Mouse (Mus musculus) embryonic facial prominence, embryonic 15.5 days (tissue): Measurements from ENCODE around the gene Rpa3. TPM values are rescaled to one million over a fixed set of nuclear protein-coding genes. Genes with fewer than 3 reads are reported as not detected.
A peak's percentile ranks its signal among the peaks of the same experiment; 100 is the strongest.

Source experiments
- ATAC-seq: fragments of 200-750 bp; cut with Nextera tagmentation; 2 replicates; pipeline ENCODE4 v1.8.0; 2017; ENCODE audit warnings: low read depth, moderate TSS enrichment; ENCODE audit not compliant: insufficient number of reproducible peaks, low FRiP score, low TSS enrichment
- H3K27ac ChIP-seq: fragments of 300-500 bp; sonication (generic); replicated peaks from 2 replicates; pipeline ENCODE4 v1.5.1; 2015; ENCODE audit warnings: mild to moderate bottlenecking, inconsistent platforms
- H3K27me3 ChIP-seq: fragments of 300-500 bp; sonication (generic); 2 replicates; pipeline ENCODE4 v1.6.1; 2015; ENCODE audit warnings: inconsistent platforms
- H3K36me3 ChIP-seq: fragments of 300-500 bp; sonication (generic); 2 replicates; pipeline ENCODE4 v1.6.1; 2015; ENCODE audit warnings: mild to moderate bottlenecking, inconsistent platforms
- H3K4me1 ChIP-seq: fragments of 300-500 bp; sonication (generic); 2 replicates; pipeline ENCODE4 v1.6.1; 2015; ENCODE audit warnings: inconsistent platforms
- H3K4me2 ChIP-seq: fragments of 300-500 bp; sonication (generic); replicated peaks from 2 replicates; pipeline ENCODE4 v1.6.1; 2015; ENCODE audit warnings: mild to moderate bottlenecking, inconsistent platforms
- H3K4me3 ChIP-seq: fragments of 300-500 bp; sonication (generic); replicated peaks from 2 replicates; pipeline ENCODE4 v1.5.1; 2015; ENCODE audit warnings: mild to moderate bottlenecking, inconsistent platforms
- H3K9ac ChIP-seq: fragments of 300-500 bp; sonication (generic); 2 replicates; pipeline ENCODE4 v1.6.1; 2015; ENCODE audit warnings: inconsistent platforms
- H3K9me3 ChIP-seq: fragments of 300-500 bp; sonication (generic); replicated peaks from 2 replicates; pipeline ENCODE4 v1.6.1; 2016; ENCODE audit warnings: inconsistent platforms
- WGBS: fragments of 180-500 bp; shearing (Covaris S2); methylation state at CpG from one replicate; pipeline ENCODE4 v1.1.7; 2015; 5-methylcytosine and 5-hydroxymethylcytosine counted together
- polyA plus RNA-seq: library from polyadenylated mRNA; unstranded; fragments of >200 nt; fragmentation: Nextera tagmentation; extraction: Ambion mirVana; gene quantifications from 2 replicates; pipeline ENCODE4 v1.2.1, GENCODE M21; 2015

Rpa3 gene
- polyA plus RNA-seq, 1 experiment from 2014 or later = 123 TPM

GRCm38 (mm10) chr6:8276431-8276830 is 17.5 kb upstream of the Rpa3 start:
- H3K9ac ChIP-seq = no peak overlapping the region
- H3K27ac ChIP-seq = no peak overlapping the region
- peaks cover 5% of the 10 kb centered on the region; the same call in 1 of the 2 replicates for H3K36me3 ChIP-seq
- no peak overlapping the region for H3K4me2 ChIP-seq
- 73% methylated on average over 4 of the region's 4 CpGs for WGBS
- no peaks in the 10 kb centered on the region for H3K9me3 ChIP-seq
- H3K4me1 ChIP-seq = no peaks in the 10 kb centered on the region
- no peaks in the 10 kb centered on the region for H3K27me3 ChIP-seq
- H3K4me3 ChIP-seq = no peak overlapping the region
- ATAC-seq = no peak

GRCm38 (mm10) chr6:8275098-8275497 is 16.1 kb upstream of the Rpa3 start:
- H3K9ac ChIP-seq = no peak overlapping the region
- no peaks in the 10 kb centered on the region for H3K4me1 ChIP-seq
- WGBS = 6% methylated on average over 1 of the region's 1 CpGs
- no peak overlapping the region for H3K4me3 ChIP-seq
- H3K27ac ChIP-seq = no peak overlapping the region
- peaks cover 5% of the 10 kb centered on the region; the same call in 1 of the 2 replicates for H3K36me3 ChIP-seq
- no peaks in the 10 kb centered on the region for H3K27me3 ChIP-seq
- no peaks in the 10 kb centered on the region for H3K9me3 ChIP-seq
- no peak; the same call in 1 of the 2 replicates for ATAC-seq
- H3K4me2 ChIP-seq = no peak overlapping the region

- H3K4me1 ChIP-seq = no peaks in the 10 kb centered on the region
- H3K27me3 ChIP-seq = no peaks in the 10 kb centered on the region
- H3K36me3 ChIP-seq = peaks cover 5% of the 10 kb centered on the region; the same call in 1 of the 2 replicates
- no peak overlapping the region for H3K27ac ChIP-seq
- no peaks in the 10 kb centered on the region for H3K9me3 ChIP-seq
- no peak overlapping the region for H3K9ac ChIP-seq
- no peak for ATAC-seq
- H3K4me2 ChIP-seq = no peak overlapping the region
- H3K4me3 ChIP-seq = no peak overlapping the region
- WGBS = 30% methylated on average over 6 of the region's 6 CpGs
These were observed 15.5 kb upstream of the Rpa3 start for GRCm38 (mm10) chr6:8274387-8275054.

- Histone ChIP-seq H3K36me3 (peaks cover 5% of the 10 kb centered on the region; the same call in 1 of the 2 replicates), H3K4me3 (no peak overlapping the region), H3K27ac (no peak overlapping the region), H3K4me1 (no peaks in the 10 kb centered on the region), H3K4me2 (no peak overlapping the region), H3K9me3 (no peaks in the 10 kb centered on the region), H3K27me3 (no peaks in the 10 kb centered on the region), H3K9ac (no peak overlapping the region)
- ATAC-seq = no peak
- 82% methylated on average over 3 of the region's 3 CpGs for WGBS
These were observed 12.1 kb upstream of the Rpa3 start for GRCm38 (mm10) chr6:8271047-8271446.

- Histone ChIP-seq H3K4me3 (peak overlapping the region; percentile 65), H3K27me3 (no peaks in the 10 kb centered on the region), H3K36me3 (no peaks in the 10 kb centered on the region), H3K27ac (peak overlapping the region; percentile 86; the same call in 1 of the 2 replicates), H3K9ac (peak overlapping the region; percentile 37), H3K9me3 (no peaks in the 10 kb centered on the region), H3K4me2 (peak overlapping the region; percentile 88), H3K4me1 (peaks cover 13% of the 10 kb centered on the region)
- under 1% methylated on average over 8 of the region's 8 CpGs for WGBS
- no peak for ATAC-seq
These were observed 683 bp upstream of the Rpa3 start for GRCm38 (mm10) chr6:8259667-8260044.

- peak overlapping the region; percentile 63 for H3K9ac ChIP-seq
- no peaks in the 10 kb centered on the region for H3K36me3 ChIP-seq
- H3K4me2 ChIP-seq = peak overlapping the region; percentile 66
- H3K4me1 ChIP-seq = peaks cover 13% of the 10 kb centered on the region
- H3K4me3 ChIP-seq = peak overlapping the region; percentile 65
- H3K27me3 ChIP-seq = no peaks in the 10 kb centered on the region
- 6% methylated on average over 6 of the region's 6 CpGs for WGBS
- no peaks in the 10 kb centered on the region for H3K9me3 ChIP-seq
- ATAC-seq = no peak
- peak overlapping the region; percentile 81; the same call in 1 of the 2 replicates for H3K27ac ChIP-seq
These were observed 657 bp downstream of the Rpa3 start for GRCm38 (mm10) chr6:8258316-8258715.

GRCm38 (mm10) chr6:8228596-8228995 is 30.4 kb downstream of the Rpa3 start:
- Histone ChIP-seq H3K9me3 (no peaks in the 10 kb centered on the region), H3K4me2 (no peak overlapping the region), H3K4me3 (no peak overlapping the region), H3K27ac (no peak overlapping the region), H3K27me3 (no peaks in the 10 kb centered on the region), H3K36me3 (peaks cover 24% of the 10 kb centered on the region), H3K4me1 (no peaks in the 10 kb centered on the region), H3K9ac (no peak overlapping the region)
- ATAC-seq = no peak
- 88% methylated on average over 3 of the region's 3 CpGs for WGBS

GRCm38 (mm10) chr6:8227035-8227434 is 31.9 kb downstream of the Rpa3 start:
- Histone ChIP-seq H3K4me1 (no peaks in the 10 kb centered on the region), H3K4me3 (no peak overlapping the region), H3K27ac (no peak overlapping the region), H3K4me2 (no peak overlapping the region), H3K27me3 (no peaks in the 10 kb centered on the region), H3K9ac (no peak overlapping the region), H3K36me3 (peaks cover 14% of the 10 kb centered on the region), H3K9me3 (no peaks in the 10 kb centered on the region)
- no peak for ATAC-seq
- 80% methylated on average over 3 of the region's 3 CpGs for WGBS

GRCm38 (mm10) chr6:8210661-8211060 is 48.3 kb downstream of the Rpa3 start:
- Histone ChIP-seq H3K27ac (no peak overlapping the region), H3K4me1 (peaks cover 8% of the 10 kb centered on the region), H3K9ac (no peak overlapping the region), H3K36me3 (peaks cover 10% of the 10 kb centered on the region), H3K4me2 (0 out of 2 replicates have a peak overlapping the region, but pooled peaks have one; percentile 39), H3K4me3 (no peak overlapping the region), H3K9me3 (no peaks in the 10 kb centered on the region), H3K27me3 (no peaks in the 10 kb centered on the region)
- WGBS = 90% methylated on average over 3 of the region's 3 CpGs
- ATAC-seq = no peak

- H3K27me3 ChIP-seq = no peaks in the 10 kb centered on the region
- H3K9me3 ChIP-seq = no peaks in the 10 kb centered on the region
- peaks cover 8% of the 10 kb centered on the region for H3K4me1 ChIP-seq
- H3K4me2 ChIP-seq = peak overlapping the region; percentile 39
- peak overlapping the region; percentile 79 for H3K4me3 ChIP-seq
- H3K9ac ChIP-seq = peak overlapping the region; percentile 68
- ATAC-seq = no peak
- H3K27ac ChIP-seq = peak overlapping the region; percentile 92
- H3K36me3 ChIP-seq = peaks cover 2% of the 10 kb centered on the region
- WGBS = 8% methylated on average over 10 of the region's 10 CpGs
These were observed 49.1 kb downstream of the Rpa3 start for GRCm38 (mm10) chr6:8209866-8210186.

GRCm38 (mm10) chr6:8209047-8209865 is 49.7 kb downstream of the Rpa3 start, which contains the start of gene Mios:
Gene Mios, plus strand, starts transcription at chr6:8209222.
- peaks cover 8% of the 10 kb centered on the region for H3K4me1 ChIP-seq
- H3K27me3 ChIP-seq = no peaks in the 10 kb centered on the region
- peak within 1 kb of the TSS; percentile 68 for H3K9ac ChIP-seq
- no peaks in the 10 kb centered on the region for H3K36me3 ChIP-seq
- peak within 1 kb of the TSS; percentile 92 for H3K27ac ChIP-seq
- H3K9me3 ChIP-seq = no peaks in the 10 kb centered on the region
- peak within 1 kb of the TSS; percentile 79 for H3K4me3 ChIP-seq
- WGBS = under 1% methylated on average over 76 of the region's 90 CpGs
- peak; percentile 96 for ATAC-seq
- H3K4me2 ChIP-seq = peak within 1 kb of the TSS; percentile 39
